Mouse (Mus musculus) left cerebral cortex, postnatal 36 days (tissue): Measurements from ENCODE around the gene Pcdh15. TPM values are rescaled to one million over a fixed set of nuclear protein-coding genes. Genes with fewer than 3 reads are reported as not detected.
A peak's percentile ranks its signal among the peaks of the same experiment; 100 is the strongest.

Experiments
- DNase-seq, 2 experiments: peaks; one replicate each; pipeline ENCODE4 v3.0.0; 2021 to 2022; ENCODE audit warnings: low spot score in 2 of 2, mixed read lengths in 1 of 2
- intact Hi-C: fragments of 180-260 bp; cut with DNase I; formaldehyde crosslinking; loops from one replicate; pipeline ENCODE4 v1.15.1; 2025
- total RNA-seq, 2 experiments: library from RNA; stranded (reverse); gene quantifications; 2 replicates each; pipeline ENCODE4 v1.2.3; 2021

Pcdh15 gene
- total RNA-seq, 2 experiments from 2014 or later: 22.4 to 33.8 TPM

DNA sequence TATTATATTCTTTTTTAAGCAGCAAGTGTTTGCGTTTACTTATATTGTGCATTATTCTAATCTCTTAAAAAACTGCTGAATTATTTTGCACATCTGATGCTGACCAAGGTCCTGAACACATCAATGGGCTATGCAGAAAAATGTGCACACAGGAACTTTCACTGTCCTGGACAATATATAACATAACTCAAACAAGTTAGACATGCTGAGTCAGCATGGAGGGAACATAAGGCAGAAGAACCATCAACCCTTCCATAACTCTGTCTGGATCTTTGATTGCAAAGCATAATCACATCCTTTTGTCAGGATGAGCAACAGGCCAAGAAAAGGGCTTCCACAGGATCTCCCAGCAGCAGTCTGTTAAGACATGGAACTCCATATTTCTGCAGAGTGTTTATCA, 207.5 kb downstream of the Pcdh15 start:
- intact Hi-C loops: no loop called here
- no peak for DNase-seq

DNA sequence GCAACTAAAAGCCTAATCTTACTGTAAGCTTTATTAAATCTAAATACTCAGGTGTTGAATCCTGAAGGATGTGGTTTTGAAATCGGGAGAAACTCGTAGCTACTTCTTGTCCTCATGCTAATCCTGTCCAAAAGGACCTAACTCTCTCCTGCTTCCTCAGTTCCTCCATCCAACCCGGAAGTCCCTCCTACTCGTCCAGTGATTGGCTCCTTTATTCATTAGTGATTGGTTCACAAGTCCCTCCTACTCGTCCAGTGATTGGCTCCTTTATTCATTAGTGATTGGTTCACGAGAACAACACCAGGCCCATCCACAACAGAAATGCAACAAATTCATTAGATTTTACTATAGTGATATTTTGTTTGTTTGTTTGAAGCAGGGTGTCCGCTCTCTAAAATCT, 227.7 kb downstream of the Pcdh15 start:
- DNase-seq: no peak
- intact Hi-C loops: no loop called here

DNA sequence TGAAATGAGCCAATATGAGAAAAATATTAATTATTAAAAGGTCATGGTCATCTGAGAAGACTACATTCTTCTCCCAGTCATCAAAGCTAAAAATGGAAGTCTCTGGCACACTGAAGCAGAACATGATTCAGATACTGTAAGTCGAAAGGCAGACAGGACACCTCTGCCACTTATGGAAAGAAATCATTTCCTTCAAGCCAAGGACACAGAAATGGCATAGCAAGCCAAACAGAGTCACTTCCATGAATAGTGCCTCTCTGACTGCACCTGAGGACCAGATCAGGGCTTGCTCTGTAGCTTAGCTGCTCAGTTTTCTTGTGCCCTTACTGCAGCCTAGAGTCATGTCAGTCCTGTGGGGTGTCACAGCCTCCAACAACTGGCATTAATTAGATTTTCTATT, 234.3 kb downstream of the Pcdh15 start:
- no peak for DNase-seq
- intact Hi-C loops: no loop called here

DNA sequence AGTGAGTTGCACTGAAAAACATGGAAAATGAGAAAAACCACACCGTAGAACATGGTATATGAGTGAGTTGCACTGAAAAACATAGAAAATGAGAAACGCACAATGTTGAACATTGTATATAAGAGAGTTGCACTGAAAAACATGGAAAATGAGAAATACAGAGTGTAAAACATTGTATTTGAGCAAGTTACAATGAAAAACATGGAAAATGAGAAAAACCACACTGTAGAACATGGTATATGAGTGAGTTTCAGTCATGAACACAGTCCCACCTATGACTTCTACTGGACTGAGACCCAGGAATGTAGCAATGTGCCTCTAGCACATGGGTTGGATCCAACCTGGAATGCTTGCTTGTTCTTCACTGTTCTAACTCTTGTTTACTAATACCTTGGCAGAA, 279.9 kb downstream of the Pcdh15 start:
- no peak for DNase-seq
- intact Hi-C loops: no loop called here

DNA sequence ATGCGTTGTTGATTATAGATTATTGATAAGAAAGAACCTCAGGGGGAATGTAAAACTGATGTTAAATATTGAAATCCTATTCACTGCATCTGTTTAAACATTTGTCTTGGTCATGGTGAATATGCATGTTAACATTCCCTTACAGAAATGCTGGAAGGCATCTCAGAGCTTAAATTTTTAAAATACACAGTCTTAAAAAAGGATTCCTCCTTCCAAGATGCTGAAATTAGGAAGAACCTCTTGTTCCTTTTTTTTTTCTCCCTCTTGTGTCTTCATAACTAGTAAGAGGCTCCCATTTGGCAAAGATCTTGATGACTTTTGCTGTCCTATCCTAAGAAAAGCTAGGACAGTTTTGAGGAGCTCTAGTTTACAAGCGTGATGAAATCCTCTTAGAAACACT, 284.9 kb downstream of the Pcdh15 start:
- DNase-seq: no peak
- intact Hi-C loops: no loop called here

DNA sequence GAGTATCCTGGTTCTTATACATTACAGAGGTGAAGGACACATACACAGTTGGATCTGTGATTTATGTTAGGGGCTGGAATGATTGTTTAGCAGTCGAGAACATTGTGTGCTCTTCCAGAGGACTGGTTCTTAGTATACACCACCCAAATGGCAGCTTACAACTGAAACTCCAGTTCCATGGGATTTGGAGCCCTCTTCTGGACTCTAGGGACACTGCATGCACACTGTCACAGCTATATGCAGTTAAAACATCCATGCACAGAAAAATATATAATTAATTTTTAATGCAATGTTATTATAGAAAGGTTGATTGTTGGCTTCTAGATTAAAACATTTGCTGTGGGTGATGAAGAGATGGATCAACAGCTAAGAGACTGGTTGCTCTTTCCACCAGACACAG, 301.3 kb downstream of the Pcdh15 start:
- intact Hi-C loops: no loop called here
- no peak for DNase-seq

DNA sequence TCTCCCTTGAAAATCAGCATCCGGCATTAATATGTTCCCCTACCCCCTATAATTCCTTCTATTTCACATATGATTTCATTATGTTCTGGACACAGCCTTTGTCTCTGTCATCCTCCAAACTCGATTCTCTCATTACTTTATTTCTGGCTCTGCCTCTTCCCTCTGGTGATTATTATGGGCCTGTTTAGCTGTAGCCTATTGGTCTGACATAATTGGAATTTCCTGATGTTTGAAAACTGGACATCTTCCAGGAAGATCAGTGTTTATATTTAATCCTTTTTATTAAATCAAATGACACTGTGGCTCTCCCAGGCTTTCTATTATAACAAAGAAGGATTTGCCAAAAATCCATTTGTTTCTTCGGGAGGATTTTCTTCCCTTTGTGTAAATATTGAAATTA, 326.3 kb downstream of the Pcdh15 start:
- intact Hi-C loops: no loop called here
- DNase-seq: no peak

DNA sequence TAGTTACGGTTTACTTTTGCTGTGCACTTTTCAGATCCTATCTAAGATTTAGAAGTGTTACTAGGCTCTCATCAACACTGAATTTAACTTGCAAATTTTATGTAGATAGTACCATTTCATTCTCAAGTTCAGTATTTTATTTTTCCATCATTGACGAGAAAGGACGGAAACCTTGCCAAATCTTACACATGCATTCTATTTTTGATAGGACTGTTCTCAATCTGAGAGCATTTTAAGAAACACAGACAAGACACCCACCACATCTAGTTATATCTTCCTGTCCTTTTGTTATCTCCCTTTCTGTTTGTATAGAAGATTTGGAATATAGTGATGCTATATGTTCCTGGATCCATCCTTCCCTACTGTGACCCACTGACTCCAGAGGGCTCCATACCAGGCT, 332.2 kb downstream of the Pcdh15 start:
- no peak for DNase-seq
- intact Hi-C loops: no loop called here

DNA sequence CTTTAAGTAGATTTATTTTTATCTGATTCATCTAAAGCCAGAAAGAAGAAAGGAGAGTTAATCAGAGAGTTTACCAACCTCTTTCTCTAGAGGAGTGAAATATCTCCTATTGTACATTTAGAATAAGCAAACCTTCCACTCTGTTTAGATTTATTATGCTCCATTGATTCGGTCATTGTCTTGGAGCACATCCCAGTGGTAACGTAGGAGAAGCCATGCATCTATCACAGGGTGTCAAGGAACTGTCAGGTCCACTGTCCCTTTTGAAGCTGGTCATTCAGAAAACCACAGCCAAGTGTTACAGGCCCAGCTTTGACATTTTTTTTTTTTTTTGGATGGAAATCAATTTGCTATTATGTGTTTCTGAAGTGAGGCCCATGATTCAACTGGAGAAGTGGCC, 384.9 kb downstream of the Pcdh15 start:
- DNase-seq: no peak
- intact Hi-C loops: no loop called here

DNA sequence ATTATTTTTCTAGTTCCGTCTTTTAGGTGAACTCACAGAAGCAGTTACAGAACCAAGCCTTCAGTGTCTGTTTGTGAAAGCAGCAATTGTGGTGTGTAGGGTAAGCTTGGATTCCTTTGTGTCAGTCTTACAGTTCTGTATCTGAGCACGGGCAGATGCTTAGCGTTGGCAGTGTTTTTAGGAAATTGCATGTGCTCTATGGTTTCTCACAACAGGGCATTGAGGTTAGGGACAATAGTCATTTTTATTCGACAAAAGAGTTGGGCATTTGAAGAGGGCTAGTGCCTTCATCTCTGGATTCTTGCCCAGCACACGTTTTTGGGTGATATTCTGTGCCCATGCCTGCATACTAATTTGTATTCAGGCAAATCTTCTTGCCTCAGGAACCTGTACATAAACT, 392.5 kb downstream of the Pcdh15 start:
- DNase-seq: no peak
- intact Hi-C loops: no loop called here

DNA sequence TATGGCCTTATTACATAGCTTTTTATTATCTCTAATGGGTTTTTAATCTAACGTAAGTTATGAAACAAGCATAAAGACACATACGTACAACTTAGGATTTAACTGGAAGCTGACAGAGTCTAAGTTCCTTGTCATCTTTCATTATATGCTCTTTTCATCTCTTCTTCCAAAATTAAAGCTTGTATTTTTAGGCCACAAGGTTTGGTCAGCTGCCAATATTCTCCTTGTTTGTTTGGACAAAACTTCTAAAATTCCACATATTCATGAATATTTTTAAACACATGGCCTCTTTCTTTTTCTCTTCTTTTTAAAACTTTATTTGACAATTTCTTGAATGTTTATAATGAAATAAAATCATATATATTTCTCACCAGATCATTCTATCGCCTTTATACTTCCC, 415.7 kb downstream of the Pcdh15 start:
- DNase-seq: no peak
- intact Hi-C loops: no loop called here

DNA sequence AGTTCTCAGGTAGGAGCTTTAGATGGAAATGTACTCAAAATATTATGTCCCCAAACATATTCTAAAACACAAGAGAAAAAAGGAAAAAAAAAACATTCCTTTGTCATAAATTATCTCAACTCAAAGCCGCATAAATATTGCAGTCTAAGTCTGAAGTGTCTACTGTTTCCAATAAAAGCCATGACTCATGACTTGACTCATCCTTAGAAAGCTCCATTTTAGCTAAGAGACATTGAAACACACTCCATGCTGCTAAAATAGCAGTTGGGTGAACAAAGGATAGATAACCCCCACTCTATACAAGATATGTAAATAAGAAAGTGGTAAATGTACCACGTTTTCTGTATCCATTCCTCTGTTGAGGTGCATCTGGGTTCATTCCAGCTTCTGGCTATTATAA, 416.6 kb downstream of the Pcdh15 start:
- intact Hi-C loops: no loop called here

DNA sequence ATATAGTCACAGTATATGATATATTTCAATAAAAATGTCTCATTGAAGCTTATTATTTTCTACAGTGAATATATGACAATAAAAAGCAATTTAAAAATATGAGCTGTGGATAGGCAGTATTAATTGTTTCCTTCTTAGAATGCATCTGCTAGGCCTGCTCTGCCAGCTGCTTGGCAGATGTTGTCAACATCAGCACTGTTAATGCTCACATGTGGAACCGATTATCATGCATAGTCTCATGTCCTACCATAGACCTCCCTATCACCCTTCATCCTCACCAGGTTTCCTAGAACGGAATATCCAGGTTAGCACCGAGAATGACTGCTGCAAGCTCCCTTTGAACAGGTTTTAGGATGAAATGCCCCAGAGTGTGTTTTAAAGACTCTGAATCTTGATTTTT, 420.3 kb downstream of the Pcdh15 start:
- intact Hi-C loops: no loop called here
- no peak for DNase-seq

More for the DNA sequence above, 416.6 kb downstream of the Pcdh15 start:
- no peak for DNase-seq

DNA sequence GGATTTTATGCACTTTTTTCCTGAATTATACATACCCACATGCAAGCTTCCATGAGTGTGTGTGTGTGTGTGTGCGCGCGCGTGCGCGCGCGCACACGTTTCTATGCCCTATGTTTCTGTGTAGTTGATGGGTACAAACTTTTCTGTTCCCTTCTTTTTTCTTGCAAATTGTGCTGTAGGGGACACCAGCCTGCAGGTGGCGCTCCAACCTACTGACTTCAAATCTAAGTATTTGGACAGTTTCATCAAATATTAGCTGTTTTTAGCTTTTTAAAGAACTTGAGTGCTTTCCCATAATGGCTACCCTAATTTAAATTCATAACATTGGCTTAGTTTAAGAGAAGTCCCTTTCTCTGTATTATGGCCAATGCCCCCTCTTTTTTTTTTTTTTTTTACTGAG, 453.7 kb downstream of the Pcdh15 start:
- peak in 1 of 2 experiments; percentile 10 for DNase-seq
- intact Hi-C loops: loop anchor here (10.0 kb wide), 1 partner anchor 652 kb away; no protein-coding TSS in a partner anchor

DNA sequence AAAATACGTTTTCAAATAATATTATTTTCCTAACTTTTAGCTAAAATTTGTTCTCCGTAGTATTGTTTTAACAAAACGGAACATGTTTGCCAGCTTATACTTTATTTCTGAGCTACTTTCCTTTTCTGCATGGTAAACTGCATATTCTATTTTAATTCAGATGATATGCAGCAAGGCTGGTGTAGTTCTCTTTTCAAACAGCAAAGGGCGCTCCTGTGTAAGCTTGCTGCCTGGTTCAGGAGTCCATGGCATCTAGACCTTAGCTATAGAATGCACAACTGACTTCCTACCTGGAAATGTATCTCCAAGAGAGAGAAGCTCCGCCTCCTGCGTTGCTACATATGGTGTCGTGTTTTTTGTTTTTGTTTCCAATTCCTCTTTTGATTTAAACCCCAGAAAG, 465.1 kb downstream of the Pcdh15 start:
- peak; percentile 15 to 17 for DNase-seq
- intact Hi-C loops: no loop called here

DNA sequence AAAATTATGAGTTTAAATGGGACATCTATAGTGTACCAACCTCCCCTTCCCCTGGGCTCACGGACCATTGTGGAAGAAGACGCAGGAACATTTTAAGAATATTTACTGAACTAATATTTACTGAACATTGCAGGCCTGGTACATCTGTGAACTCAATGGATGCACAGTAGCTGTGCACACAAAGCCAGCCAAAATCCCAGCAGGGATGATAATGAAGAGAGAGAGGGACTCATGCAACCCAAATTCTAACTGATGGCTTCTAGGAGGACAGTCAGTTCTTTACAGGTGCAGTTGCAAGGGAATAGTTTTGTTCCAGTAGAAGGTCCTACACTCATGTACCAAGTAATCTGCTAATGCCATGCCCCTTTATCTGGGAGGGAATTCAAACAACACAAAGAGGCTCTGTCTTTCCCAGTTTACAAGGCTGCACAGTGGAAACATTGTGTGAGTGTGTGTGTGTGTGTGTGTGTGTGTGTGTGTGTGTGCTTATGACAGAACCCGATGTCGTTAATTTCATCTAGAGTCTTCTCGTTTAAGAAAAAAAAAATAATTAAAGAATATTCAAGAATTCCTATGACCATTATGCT, 475.7 kb downstream of the Pcdh15 start:
- no peak for DNase-seq
- intact Hi-C loops: no loop called here

DNA sequence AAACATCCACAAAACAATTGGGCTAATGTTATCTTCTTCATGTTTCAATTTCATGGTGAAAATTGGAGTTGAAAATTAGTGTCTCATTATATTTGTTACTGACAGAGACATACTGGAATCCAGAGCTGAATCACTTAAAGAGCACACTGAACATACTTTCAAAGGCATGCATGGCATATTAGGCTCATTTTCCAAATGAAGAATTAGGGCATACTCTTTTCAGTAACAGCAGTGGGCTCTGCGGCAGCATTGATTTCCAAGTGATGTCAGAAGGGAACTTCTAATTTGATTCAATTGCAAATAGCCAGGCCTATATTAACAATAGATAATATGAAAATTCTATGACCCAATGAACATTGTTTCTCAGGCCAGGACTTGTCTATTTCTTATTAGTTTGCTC, 568.4 kb downstream of the Pcdh15 start:
- intact Hi-C loops: no loop called here
- no peak for DNase-seq

DNA sequence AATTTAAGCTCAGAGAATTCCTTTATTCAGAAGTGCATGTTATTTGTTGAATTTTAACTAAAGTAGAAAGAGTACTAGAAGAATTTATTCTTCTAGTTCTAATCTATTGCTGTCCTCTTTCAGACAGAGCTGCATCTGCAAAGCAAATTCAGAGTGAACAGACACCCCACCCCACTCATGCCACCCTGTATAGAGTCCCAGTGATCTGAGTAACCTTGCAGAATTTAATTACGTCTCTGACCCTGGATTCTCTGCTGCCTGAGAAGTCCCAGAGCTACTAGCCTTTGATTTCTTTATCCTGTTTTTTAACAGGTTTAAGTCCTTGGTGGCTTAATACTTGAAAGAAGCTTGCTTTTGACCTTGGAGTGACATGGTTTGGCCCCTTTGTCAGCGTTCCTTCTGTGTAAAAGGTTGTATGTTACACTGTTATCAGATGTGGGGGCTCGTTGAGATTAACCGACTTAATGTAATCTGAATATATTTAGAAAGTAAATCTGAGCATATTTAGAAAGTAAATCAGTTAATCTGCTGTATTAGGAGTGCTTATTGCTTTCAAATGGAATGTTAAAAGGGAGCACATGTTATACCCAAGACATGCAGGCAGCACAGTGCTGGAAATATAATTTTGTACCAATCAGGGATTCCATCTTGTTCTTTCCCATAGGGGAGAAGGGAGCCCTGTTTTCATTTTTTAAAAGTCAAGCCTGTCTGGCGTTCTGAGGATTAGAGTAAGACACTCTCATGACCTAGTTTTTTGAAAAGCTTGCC, 601.6 kb downstream of the Pcdh15 start:
- DNase-seq: no peak
- intact Hi-C loops: no loop called here

DNA sequence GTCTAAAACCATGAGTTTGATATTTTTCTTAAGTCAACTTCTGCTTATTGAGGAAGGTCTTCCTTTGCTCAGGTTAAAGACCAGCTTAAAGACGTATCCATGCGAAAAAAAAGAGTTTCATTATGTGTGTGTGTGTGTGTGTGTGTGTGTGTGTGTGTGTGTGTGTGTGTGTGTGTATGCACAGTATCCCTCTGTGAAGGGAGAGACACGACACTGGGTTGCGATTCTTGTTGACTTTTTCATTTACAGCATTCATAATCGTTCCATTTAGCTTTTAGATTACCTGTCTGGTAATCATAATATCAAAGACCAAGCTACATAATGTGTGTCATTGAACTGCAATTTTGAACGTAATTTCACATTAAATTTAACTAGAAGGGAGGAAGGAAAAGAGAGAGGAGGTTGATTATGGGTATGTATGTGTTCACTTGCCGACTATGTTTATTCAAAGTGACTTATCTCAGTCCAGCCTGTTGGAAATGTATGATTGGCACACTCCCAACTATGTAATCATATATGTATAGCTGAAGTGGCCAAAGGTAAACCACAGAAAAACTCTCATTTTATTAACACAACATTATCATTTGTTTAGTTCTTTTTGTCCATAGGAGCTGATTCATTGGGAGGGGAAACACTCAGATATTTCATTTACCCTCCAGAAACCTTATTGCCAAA, 626.6 kb downstream of the Pcdh15 start:
- intact Hi-C loops: no loop called here
- DNase-seq: no peak

DNA sequence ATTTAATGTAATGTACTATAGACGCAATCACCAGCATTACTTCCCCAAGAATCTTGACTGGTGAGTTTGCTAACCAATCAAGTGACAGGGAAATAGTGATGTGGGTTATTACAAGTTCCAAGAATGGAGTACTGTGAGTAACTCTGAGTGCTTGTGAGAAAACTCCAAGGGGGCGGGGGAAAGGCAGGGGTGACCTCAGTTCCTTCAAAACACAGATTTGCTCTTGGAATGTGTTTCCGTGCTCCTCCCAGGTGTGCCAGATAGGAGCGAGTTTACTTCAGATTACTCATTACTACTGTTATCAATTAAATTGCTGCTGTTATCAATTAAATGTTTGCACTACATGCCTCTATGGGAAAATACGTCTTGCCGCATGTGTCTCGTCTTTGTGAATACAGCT, 634.1 kb downstream of the Pcdh15 start:
- intact Hi-C loops: no loop called here
- DNase-seq: no peak

DNA sequence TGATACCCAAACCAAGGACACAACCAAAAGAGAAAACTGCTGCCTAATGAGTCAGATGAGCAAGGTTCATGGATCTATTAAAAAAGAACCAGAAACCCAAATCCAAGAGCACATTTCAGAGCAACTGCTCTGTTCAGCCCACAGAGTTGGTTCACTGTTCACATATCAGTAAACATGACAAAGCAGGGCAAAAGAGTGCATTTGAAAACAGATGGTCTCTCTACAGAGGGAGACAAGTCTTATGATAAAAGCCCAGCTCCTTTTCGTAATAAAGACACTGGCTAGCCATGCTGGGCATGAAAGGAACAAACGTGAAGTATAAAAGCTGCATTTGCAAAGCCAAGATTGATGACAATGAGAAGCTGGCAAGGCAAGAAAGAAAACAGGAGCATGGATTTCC, 649.9 kb downstream of the Pcdh15 start:
- intact Hi-C loops: no loop called here
- no peak for DNase-seq
